Mouse (Mus musculus): ENCODE measurements around the gene Luc7l3.
A peak's percentile ranks its signal among the peaks of the same experiment; 100 is the strongest.

The Luc7l3 gene

GRCm38 (mm10) chr11:94321931-94322400 lies at the start of gene Luc7l3:
Gene Luc7l3, minus strand, starts transcription at chr11:94321988.
- DNase-seq: peak; percentile 98

GRCm38 (mm10) chr11:94370809-94371208 lies 49.0 kb upstream of the Luc7l3 start:
- no peak for DNase-seq

GRCm38 (mm10) chr11:94369981-94370380 lies 48.2 kb upstream of the Luc7l3 start:
- no peak for DNase-seq

GRCm38 (mm10) chr11:94365340-94365739 lies 43.6 kb upstream of the Luc7l3 start:
- DNase-seq: no peak

GRCm38 (mm10) chr11:94363690-94364089 lies 41.9 kb upstream of the Luc7l3 start:
- peak; percentile 47 to 62 for DNase-seq

- no peak for DNase-seq
Measured at GRCm38 (mm10) chr11:94362101-94362500, 40.3 kb upstream of the Luc7l3 start.

GRCm38 (mm10) chr11:94361166-94361870 lies 39.5 kb upstream of the Luc7l3 start:
- DNase-seq: peak; percentile 75 to 81

GRCm38 (mm10) chr11:94359168-94359567 lies 37.4 kb upstream of the Luc7l3 start:
- peak; percentile 56 to 60 for DNase-seq

- no peak for DNase-seq
Measured at GRCm38 (mm10) chr11:94355521-94356217, 33.9 kb upstream of the Luc7l3 start.

- DNase-seq: no peak
Measured at GRCm38 (mm10) chr11:94351094-94351493, 29.3 kb upstream of the Luc7l3 start.

- no peak for DNase-seq
Measured at GRCm38 (mm10) chr11:94350337-94350736, 28.5 kb upstream of the Luc7l3 start.

GRCm38 (mm10) chr11:94349839-94350238 lies 28.1 kb upstream of the Luc7l3 start:
- no peak for DNase-seq

GRCm38 (mm10) chr11:94347063-94347575 lies 25.3 kb upstream of the Luc7l3 start:
- DNase-seq: no peak

- DNase-seq: no peak
Measured at GRCm38 (mm10) chr11:94346611-94347010, 24.8 kb upstream of the Luc7l3 start.

GRCm38 (mm10) chr11:94345926-94346325 lies 24.1 kb upstream of the Luc7l3 start:
- DNase-seq: no peak

- DNase-seq: no peak
Measured at GRCm38 (mm10) chr11:94344470-94344869, 22.7 kb upstream of the Luc7l3 start.

- peak; percentile 52 to 59 for DNase-seq
Measured at GRCm38 (mm10) chr11:94343955-94344358, 22.2 kb upstream of the Luc7l3 start.

- no peak for DNase-seq
Measured at GRCm38 (mm10) chr11:94342114-94342905, 20.5 kb upstream of the Luc7l3 start.

- no peak for DNase-seq
Measured at GRCm38 (mm10) chr11:94340948-94341933, 19.5 kb upstream of the Luc7l3 start.

- peak; percentile 81 to 82 for DNase-seq
Measured at GRCm38 (mm10) chr11:94339732-94340585, 18.2 kb upstream of the Luc7l3 start.

GRCm38 (mm10) chr11:94338347-94338746 lies 16.6 kb upstream of the Luc7l3 start:
- no peak for DNase-seq
